Mouse (Mus musculus) cerebellum, adult 18-20 months (tissue): ENCODE measurements around the gene Olfr958.

ENCODE experiments used
- DNase-seq, 2 experiments: peaks; one replicate each; pipeline ENCODE4 v3.0.0; 2021

Olfr958 gene

DNA sequence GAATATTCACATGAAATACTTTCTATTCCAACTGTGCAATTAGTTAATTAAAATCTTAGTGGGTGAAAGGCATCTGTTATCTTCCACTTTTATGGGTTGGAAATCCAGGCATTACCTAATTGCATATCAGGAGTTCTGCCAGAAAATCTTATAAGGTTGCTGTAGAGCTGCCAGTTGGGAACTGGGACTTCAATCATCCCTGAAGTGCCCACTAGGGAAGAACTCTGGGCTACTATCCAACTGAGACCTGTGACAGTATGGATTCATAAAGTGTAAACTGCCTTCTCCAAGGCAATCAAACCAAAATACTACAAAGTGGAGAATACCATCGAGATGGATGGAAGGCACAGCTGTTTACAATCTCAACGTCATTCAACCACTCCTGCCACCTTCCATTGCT lies at the start of gene Olfr958:
Gene Olfr958 (minus strand): TSS at position 109 of the 400 bp plus-strand sequence.
- no peak for DNase-seq

DNA sequence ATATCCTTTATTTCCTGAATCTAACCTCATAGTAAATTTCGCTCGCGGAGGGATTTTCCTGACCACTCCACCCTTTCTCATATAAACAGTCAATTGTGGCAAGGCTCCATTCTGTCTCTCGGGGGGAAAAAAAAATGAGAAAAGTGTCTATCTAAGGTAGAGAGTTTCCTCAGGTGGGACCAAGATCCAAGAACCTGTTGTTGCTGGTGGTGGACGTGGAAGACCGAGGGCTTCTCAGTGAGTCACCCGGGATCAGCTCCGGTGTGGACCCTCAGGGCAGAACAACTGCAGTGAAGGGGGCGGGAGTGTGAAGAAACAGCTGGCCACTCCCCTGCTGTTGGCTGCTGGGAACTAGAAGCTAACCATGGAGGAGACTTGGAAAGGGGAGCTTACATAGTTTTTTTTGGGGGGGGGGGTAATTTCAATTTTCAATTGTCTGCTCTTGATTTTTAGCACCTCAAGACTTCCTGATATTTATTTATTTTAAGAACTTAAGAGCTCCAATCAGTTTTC lies 49.5 kb upstream of the Olfr958 start:
- no peak for DNase-seq

DNA sequence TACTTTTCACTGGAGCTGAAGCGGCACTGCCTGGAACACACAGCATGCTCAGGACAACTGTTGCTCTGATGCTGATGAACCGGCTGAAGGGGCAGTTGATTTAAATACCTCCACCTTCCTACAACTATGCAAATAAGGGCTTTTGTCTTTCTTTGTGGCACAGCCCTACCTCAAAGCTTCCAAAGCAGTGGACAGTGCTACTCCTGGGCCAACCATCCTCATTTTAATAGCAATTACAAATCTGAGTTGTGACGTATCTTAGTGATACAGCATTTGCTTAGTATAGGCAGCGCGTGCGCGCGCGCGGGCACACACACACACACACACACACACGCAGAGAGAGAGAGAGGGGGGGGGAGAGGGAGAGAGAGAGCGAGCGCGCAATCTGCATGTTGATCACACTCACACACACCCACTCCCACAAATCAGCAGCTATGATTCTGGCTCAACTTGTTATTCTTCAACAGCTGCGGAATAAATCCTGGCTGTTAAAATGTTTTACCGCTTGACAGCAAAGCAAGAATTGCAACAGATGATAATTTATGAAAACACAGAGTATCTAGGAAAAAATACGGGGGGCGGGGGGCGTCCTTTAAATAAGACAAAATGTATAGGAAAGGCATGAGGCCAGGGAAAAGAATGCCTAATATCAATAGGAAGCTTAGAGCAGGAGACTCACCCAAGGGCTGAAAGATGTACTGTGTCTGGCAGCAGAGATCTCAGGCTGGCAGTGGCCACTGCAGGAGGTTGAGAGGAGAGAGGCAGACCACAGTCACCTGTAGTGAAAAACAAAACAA lies 48.9 kb upstream of the Olfr958 start:
- no peak for DNase-seq

GRCm38 (mm10) chr9:39577050-39577449 lies 23.2 kb upstream of the Olfr958 start:
- DNase-seq: no peak

GRCm38 (mm10) chr9:39575469-39575868 lies 21.6 kb upstream of the Olfr958 start, which contains the start of gene Olfr959:
Gene Olfr959, minus strand, starts transcription at chr9:39575569.
- no peak for DNase-seq

- no peak for DNase-seq
Observed at GRCm38 (mm10) chr9:39558349-39558647, 4.4 kb upstream of the Olfr958 start.

GRCm38 (mm10) chr9:39557529-39558348 lies 3.9 kb upstream of the Olfr958 start:
- DNase-seq: no peak

GRCm38 (mm10) chr9:39550806-39551205 lies 3.0 kb downstream of the Olfr958 start:
- DNase-seq: no peak

GRCm38 (mm10) chr9:39523616-39524285 lies 30.1 kb downstream of the Olfr958 start:
- DNase-seq: no peak

GRCm38 (mm10) chr9:39518595-39518994 lies 35.3 kb downstream of the Olfr958 start:
- no peak for DNase-seq

GRCm38 (mm10) chr9:39515531-39515930 lies 38.3 kb downstream of the Olfr958 start, which contains the start of gene Olfr957:
Gene Olfr957, minus strand, starts transcription at chr9:39515809.
- no peak for DNase-seq

DNA sequence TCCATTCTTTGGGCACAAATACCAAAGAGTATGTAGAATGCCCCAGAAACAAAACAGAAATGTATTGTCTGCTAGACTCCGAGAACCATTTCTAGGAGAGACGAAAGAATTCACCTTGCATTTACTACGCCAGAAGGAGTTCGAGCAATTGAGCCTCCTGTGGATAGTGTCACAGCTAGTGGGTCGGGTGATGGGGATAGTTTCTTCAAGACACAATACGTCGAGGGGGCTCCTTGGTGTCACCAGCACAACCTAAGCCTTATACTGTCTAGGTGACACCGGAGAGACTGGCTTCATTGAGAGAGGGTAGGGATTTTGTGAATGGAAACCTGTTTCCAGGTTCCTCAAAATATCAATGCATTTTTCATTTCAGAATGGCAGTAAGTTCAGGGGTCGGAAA lies 44.4 kb downstream of the Olfr958 start:
- DNase-seq: no peak

- peak; percentile 20 to 30 for DNase-seq
Observed at GRCm38 (mm10) chr9:39508998-39509397, 44.9 kb downstream of the Olfr958 start.
